Mouse (Mus musculus) layer of hippocampus, postnatal 10 days (tissue): ENCODE results near the gene Pmm2. TPM values are rescaled to one million over a fixed set of nuclear protein-coding genes. Genes with fewer than 3 reads are reported as not detected.

Experiments used
- DNase-seq, 2 experiments: peaks; one replicate each; pipeline ENCODE4 v3.0.0; 2021; ENCODE audit warnings: low spot score in 2 of 2
- total RNA-seq, 2 experiments: library from RNA; stranded (reverse); gene quantifications; 2 replicates each; pipeline ENCODE4 v1.2.3; 2021

Pmm2 gene
- total RNA-seq, 2 experiments from 2014 or later, result 32.3 to 32.5 TPM

- no peak for DNase-seq
Measured at GRCm38 (mm10) chr16:8655599-8655998, 18.1 kb downstream of the Pmm2 start.

DNA sequence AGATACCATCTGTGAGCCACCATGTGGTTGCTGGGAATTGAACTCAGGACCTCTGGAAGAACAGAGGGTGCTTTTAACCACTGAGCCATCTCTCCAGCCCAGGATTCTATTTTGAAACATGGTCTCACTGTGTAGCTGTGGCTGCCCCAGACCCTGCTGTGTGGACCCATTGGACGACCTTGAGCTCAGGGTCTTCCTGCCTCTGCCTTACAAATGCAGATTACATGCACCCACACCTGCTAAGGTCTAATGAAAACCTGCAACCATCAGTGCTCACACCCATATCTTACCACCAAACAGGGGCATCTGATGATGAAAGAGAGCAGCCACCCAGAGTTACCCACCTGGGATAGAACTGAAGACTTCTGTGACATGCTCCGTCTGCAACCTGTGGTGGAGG lies 18.8 kb downstream of the Pmm2 start:
- no peak for DNase-seq

DNA sequence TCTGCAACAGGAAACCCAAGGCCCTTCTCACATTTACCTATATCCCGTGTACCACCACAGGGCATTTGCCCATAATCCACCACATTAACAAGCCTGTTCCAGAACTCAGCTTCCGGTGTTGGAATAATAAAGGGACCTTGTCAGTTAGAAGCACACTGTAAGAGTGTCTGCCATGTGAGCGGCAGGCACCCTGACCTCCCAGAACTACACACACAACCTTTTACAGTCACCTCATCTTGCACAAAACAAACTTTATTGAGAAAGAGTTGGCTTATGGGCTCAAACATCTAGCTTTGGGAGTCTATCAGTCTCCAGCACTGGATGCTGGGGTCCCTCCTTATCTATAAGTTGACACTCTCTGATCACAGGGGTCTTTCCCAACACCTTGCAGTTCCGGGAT lies 20.9 kb downstream of the Pmm2 start:
- no peak for DNase-seq

DNA sequence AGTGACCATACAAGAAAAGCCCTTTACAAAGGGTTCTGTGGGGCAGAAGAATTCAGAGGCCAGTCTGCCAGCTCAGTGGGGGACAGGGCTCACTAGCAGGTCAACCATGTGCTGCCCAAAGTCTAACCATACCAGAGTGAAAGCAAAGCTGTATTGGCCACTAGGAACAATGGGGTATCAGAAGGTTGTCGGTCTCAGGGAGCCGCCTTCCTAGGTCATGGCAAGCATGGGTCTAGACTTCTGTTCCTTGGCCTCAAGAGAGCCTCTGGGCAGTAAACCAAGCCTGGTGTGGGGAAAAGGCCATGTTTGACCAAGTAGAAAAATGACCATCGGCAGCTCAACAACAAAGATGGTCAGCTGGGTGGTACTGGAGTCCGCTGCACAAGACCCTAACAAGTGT lies 21.3 kb downstream of the Pmm2 start:
- DNase-seq, result no peak

GRCm38 (mm10) chr16:8663022-8663421 lies 25.5 kb downstream of the Pmm2 start:
- no peak for DNase-seq

GRCm38 (mm10) chr16:8663606-8664539 lies 26.4 kb downstream of the Pmm2 start:
- DNase-seq, result peak; percentile 42 to 59

GRCm38 (mm10) chr16:8665367-8665766 lies 27.9 kb downstream of the Pmm2 start:
- no peak for DNase-seq

- no peak for DNase-seq
Measured at GRCm38 (mm10) chr16:8666452-8666851, 29.0 kb downstream of the Pmm2 start.

- DNase-seq, result no peak
Measured at GRCm38 (mm10) chr16:8667261-8667660, 29.8 kb downstream of the Pmm2 start.

DNA sequence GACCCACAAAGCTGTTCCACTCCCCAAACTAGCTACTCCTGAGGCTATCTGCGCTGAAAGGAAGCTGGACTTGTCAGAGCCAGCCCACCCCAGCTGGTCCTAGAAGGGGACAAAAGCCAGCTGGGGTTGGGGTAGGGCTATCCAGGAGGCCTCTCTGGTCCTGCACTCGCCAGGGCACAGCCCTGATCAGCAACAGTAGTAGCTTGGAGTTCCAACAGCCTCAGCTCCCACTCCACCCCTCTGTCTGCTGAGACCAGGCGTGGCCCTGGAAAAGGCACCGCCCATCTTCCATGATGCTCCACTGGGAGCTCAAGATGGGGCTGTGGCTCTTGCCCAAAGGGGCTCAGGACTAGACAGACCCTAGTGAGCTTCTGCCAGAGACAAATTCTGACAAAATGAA lies 30.3 kb downstream of the Pmm2 start:
- no peak for DNase-seq

- DNase-seq, result no peak
Measured at GRCm38 (mm10) chr16:8668386-8668785, 30.9 kb downstream of the Pmm2 start.

DNA sequence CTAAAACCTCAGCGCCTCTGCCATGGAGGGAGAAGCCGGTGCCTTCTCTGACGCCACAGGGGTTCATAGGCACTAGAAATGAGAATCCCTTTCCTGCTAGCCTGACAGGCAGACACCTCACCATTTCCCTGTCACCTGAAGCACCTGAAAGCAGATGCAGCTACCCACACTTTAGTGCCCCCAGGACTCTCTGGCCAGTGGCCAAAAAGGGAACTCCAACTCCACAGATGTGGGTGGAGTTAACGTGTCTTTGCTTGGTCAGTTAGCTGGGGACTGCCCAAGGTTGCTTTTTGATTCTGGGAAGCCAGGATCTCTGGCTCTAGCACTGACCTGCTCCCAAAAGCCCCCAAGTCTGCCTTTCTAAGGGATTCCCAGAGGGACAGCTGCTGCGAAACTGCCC lies 32.0 kb downstream of the Pmm2 start:
- DNase-seq, result no peak

DNA sequence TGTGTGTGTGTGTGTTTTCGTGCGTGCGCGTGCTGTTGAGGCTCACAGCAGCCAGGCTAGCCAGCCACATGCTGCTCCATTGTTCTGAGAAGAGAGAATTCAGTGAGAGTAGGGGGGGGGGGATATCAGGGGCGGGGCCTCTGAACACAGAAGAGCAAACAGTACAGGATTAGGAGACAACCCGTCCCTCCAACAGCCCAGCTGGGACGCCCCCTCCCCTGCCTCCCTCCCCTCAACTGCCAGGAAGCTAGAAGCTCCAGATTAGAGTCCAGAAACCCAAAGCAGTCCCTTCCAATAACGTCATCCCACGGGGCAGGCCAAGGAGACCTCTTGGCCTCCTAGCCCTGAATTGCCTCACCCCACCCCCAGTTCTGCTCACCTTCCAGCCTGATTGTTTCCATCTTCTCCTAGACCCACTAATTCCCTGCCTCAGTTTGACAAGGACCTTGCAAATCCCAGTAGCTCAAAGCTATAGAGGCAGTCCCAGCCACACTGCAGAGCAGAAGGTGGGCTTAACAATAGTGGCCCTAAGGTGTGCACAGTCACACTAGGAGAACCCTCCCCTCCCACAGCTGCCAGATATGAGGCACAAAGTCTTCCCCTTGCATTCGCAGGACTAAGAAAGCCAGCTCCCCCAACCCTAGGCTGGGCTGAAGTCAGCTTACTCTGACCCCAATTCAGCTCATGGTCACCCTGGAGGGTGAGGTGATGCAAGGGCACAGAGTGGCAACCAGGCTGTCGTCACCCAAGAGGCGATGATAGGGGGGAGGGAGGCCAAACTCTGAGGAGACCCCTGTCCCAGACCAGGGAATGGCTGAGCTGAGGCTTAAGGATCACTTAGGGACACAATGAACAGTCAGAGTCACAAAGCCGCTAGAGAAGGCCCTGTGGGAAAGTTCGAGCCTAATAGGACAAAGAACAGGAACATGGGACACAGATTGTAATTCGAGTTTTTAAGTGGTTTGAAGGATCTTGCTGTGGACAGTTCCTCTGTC lies 32.9 kb downstream of the Pmm2 start:
- no peak for DNase-seq

DNA sequence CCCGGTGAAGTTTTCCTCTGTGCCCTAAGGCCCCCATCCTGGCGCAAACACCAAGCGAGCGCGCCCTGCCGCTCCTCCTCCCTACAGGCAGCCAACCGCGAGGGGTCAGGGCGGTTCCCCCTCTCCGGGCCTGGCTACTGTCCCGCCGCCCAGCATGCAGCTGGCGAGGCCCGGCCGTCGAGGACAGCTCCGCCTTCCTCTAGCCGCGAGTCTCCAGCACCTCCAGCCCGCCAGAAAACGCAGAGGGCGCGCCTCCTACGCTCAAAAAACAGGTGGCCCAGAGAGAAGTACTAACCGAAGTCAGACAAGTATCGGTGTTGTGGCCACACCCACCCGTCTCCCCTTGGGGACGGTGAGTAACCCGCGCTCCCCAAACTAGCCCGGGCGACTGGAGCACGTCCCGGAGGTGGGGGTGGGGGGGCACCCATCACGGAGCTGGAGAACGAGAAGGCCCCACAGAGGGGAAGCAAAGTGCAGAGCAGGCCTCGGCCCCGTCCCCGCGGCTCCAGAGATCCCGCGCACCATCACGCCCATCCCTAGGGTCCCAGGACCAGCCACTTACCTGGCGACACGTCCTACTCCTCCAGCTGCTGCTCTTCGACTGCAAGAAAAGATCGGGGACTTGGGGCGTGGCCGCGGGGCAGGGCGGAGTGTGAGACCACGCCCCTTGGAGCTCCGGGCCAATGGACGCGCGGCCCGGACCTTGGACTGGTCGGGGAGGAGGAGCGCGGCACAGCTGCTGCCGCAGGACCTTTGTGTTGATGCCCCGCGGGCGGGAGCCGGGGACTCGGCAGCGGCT lies 34.3 kb downstream of the Pmm2 start, which contains the start of gene Carhsp1:
Gene Carhsp1 (minus strand): TSS at position 605 of the 799 bp plus-strand sequence.
- DNase-seq, result peak; percentile 83 to 88

GRCm38 (mm10) chr16:8672350-8672687 lies 34.8 kb downstream of the Pmm2 start:
- no peak for DNase-seq

- no peak for DNase-seq
Measured at GRCm38 (mm10) chr16:8672811-8673210, 35.3 kb downstream of the Pmm2 start.

DNA sequence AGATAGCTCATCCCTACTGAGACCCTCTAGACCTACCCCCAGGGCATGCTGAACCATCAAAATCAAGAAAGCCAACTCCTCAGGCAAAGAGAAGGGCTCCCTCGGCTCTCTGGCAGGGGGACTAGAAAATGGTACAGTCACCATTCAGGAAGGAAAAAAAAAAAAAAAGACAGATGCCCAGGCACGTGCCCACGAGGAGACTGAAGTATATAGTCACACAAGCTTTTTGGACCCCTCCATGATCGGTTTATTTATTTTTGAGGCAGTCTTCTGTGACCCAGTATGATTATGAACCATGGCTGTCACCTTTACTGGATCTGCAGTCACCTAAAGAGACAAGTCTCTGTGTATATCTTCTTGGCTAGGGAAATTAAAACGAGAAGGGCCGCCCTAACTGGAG lies 35.9 kb downstream of the Pmm2 start:
- no peak for DNase-seq

DNA sequence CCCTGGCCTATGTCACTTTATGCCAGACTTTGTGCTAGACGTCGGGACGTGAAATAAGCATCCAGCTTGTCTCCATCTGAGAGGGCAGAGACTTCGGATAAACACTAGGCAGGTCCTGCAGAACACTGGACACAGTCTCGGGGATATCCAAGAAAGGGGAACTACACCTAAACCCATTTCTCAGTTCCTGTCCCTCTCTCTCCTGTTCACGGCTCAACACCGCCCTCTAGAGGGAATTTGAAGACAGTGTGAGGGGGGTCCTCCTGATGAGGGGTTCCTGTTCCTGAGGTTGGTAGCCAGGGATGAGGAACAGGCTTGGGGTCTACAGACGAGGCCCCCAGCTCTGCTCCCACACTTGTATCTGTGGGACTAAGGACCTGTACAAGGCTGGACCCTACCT lies 36.7 kb downstream of the Pmm2 start:
- peak; percentile 63 to 68 for DNase-seq

- DNase-seq, result no peak
Measured at GRCm38 (mm10) chr16:8675559-8675958, 38.1 kb downstream of the Pmm2 start.

- DNase-seq, result no peak
Measured at GRCm38 (mm10) chr16:8676228-8676627, 38.8 kb downstream of the Pmm2 start.

DNA sequence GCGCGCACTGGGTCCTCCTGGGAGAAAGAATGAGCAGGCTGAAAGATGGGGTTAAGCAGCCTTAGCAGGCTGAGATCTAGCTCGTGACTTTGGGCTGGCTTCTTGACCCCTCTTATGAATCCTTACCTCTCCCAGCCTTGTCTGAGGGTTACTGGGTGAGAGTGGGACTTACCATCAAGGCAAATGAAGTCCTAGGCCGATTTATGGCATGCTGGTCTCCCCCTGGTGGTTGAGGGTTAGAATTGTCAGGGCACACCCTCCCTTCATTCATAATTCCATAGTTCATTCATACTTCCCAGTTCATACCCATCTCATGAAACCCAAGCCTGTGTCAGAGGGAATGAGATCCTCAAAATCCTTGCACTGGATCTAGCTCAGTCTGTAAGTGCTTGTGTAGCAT lies 39.3 kb downstream of the Pmm2 start:
- DNase-seq, result peak; percentile 69 to 72
